Mouse (Mus musculus) bone marrow, adult 2 months (tissue): ENCODE results near the gene Crebl2.

Source experiments
- CTCF ChIP-seq: fragments of 200-500 bp; IDR thresholded peaks from 2 replicates; pipeline ENCODE4 v1.5.1; 2011; ENCODE audit warnings: low read length, control low read depth; ENCODE audit not compliant: control insufficient read depth, insufficient read depth
- POLR2A ChIP-seq: fragments of 200-500 bp; IDR thresholded peaks from 2 replicates; pipeline ENCODE4 v1.6.1; 2011; ENCODE audit warnings: low read depth, mild to moderate bottlenecking, control low read depth, low read length, borderline replicate concordance; ENCODE audit not compliant: control insufficient read depth

- TF ChIP-seq CTCF (no peak), POLR2A (no peak)
Measured at GRCm38 (mm10) chr6:134887711-134888449, 57.9 kb downstream of the Crebl2 start.
